Mouse (Mus musculus): Measurements from ENCODE around the gene Cbx6. TPM values are rescaled to one million over a fixed set of nuclear protein-coding genes. Genes with fewer than 3 reads are reported as not detected.

The Cbx6 gene
- polyA plus RNA-seq, 1 experiment from 2014 or later, result 65.2 TPM

GRCm38 (mm10) chr15:79810061-79810460, 24.4 kb downstream of the Cbx6 start:
- Histone ChIP-seq H3K4me1 (ENCODE audit: control insufficient read depth, insufficient read depth, low read depth, low read length) (peaks cover 3% of the 10 kb centered on the region; the same call in 1 of the 2 replicates), H3K27ac (ENCODE audit: low read depth, low read length) (no peak overlapping the region), H3K4me3 (ENCODE audit: low read length) (no peak overlapping the region), H3K9ac (ENCODE audit: low read depth, low read length) (no peak overlapping the region), H3K9me3 (ENCODE audit: control insufficient read depth, low read length) (no peaks in the 10 kb centered on the region), H3K36me3 (ENCODE audit: control insufficient read depth, insufficient read depth, low read length) (no peaks in the 10 kb centered on the region), H3K4me2 (ENCODE audit: low read length) (no peak overlapping the region), H3K27me3 (replicated peaks; ENCODE audit: control insufficient read depth, insufficient read depth, low read length) (peaks cover 5% of the 10 kb centered on the region)
- WGBS, result 50% methylated on average over 3 of the region's 3 CpGs
- no peak for ATAC-seq

- Histone ChIP-seq H3K9me3 (ENCODE audit: control insufficient read depth, low read length) (no peaks in the 10 kb centered on the region), H3K4me2 (ENCODE audit: low read length) (no peak overlapping the region), H3K36me3 (ENCODE audit: control insufficient read depth, insufficient read depth, low read length) (no peaks in the 10 kb centered on the region), H3K27me3 (replicated peaks; ENCODE audit: control insufficient read depth, insufficient read depth, low read length) (peaks cover 5% of the 10 kb centered on the region), H3K9ac (ENCODE audit: low read depth, low read length) (no peak overlapping the region; the same call in 1 of the 2 replicates), H3K27ac (ENCODE audit: low read depth, low read length) (no peak overlapping the region), H3K4me3 (ENCODE audit: low read length) (no peak overlapping the region), H3K4me1 (ENCODE audit: control insufficient read depth, insufficient read depth, low read depth, low read length) (peaks cover 3% of the 10 kb centered on the region; the same call in 1 of the 2 replicates)
- WGBS, result 62% methylated on average over 5 of the region's 5 CpGs
- no peak for ATAC-seq
Observed at GRCm38 (mm10) chr15:79808658-79809057, 25.8 kb downstream of the Cbx6 start.

- WGBS, result 32% methylated on average over 5 of the region's 5 CpGs
- no peak for ATAC-seq
Observed at GRCm38 (mm10) chr15:79808114-79808513, 26.4 kb downstream of the Cbx6 start.

DNA sequence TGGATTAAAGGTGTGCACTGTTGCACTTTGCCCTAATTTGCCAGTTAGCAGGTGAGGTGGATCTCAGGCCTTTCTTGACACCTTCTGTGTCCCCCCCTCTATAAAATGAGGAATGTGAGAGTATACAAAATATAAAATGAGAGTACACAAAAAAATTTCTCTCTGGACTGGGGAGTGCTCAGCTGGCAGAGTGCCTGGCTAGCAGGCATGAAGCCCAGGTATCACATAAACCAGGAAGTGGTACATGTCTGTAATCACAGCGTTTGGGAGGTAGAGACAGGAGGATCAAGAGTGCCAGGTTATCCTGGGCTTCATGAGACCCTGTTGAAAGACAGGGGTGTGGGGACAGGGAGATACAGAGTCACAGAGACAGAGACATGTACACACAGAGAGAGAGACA, 27.4 kb downstream of the Cbx6 start:
- Histone ChIP-seq H3K9me3 (ENCODE audit: control insufficient read depth, low read length) (no peaks in the 10 kb centered on the region), H3K27me3 (replicated peaks; ENCODE audit: control insufficient read depth, insufficient read depth, low read length) (peaks cover 5% of the 10 kb centered on the region), H3K4me1 (ENCODE audit: control insufficient read depth, insufficient read depth, low read depth, low read length) (peaks cover 9% of the 10 kb centered on the region), H3K36me3 (ENCODE audit: control insufficient read depth, insufficient read depth, low read length) (no peaks in the 10 kb centered on the region), H3K9ac (ENCODE audit: low read depth, low read length) (no peak overlapping the region), H3K27ac (ENCODE audit: low read depth, low read length) (no peak overlapping the region), H3K4me3 (ENCODE audit: low read length) (no peak overlapping the region), H3K4me2 (ENCODE audit: low read length) (no peak overlapping the region)
- 55% methylated on average over 1 of the region's 1 CpGs for WGBS
- no peak for ATAC-seq

More at GRCm38 (mm10) chr15:79808114-79808513, 26.4 kb downstream of the Cbx6 start:
- Histone ChIP-seq H3K4me2 (ENCODE audit: low read length) (no peak overlapping the region), H3K27ac (ENCODE audit: low read depth, low read length) (no peak overlapping the region), H3K27me3 (replicated peaks; ENCODE audit: control insufficient read depth, insufficient read depth, low read length) (peaks cover 5% of the 10 kb centered on the region), H3K9me3 (ENCODE audit: control insufficient read depth, low read length) (no peaks in the 10 kb centered on the region), H3K36me3 (ENCODE audit: control insufficient read depth, insufficient read depth, low read length) (no peaks in the 10 kb centered on the region), H3K4me3 (ENCODE audit: low read length) (no peak overlapping the region), H3K9ac (ENCODE audit: low read depth, low read length) (no peak overlapping the region), H3K4me1 (ENCODE audit: control insufficient read depth, insufficient read depth, low read depth, low read length) (peaks cover 3% of the 10 kb centered on the region; the same call in 1 of the 2 replicates)

DNA sequence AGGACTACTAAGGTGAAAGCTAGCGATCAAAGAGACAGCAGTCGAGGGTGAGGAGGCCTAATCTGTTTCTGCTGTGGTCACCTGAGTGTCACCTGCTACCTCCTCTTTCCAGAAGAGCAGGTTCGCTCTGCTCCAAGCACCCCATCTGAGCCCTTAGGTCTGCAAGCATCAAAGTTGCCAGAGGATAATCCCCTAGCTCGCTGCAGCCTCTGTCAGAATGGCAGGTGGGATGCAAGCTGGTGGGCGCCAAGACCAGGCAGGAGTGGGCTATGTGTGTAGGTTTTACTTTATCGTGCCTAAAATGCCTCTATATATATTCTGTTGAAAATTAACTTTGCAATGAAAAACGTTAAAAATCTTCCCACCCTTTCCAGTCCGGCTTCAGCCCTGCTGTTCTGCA, 29.2 kb downstream of the Cbx6 start:
- WGBS, result 26% methylated on average over 8 of the region's 8 CpGs
- ATAC-seq, result no peak
- Histone ChIP-seq H3K4me2 (ENCODE audit: low read length) (peak overlapping the region; percentile 83), H3K4me3 (ENCODE audit: low read length) (peak overlapping the region; percentile 79; the same call in 1 of the 2 replicates), H3K27me3 (replicated peaks; ENCODE audit: control insufficient read depth, insufficient read depth, low read length) (peaks cover 5% of the 10 kb centered on the region), H3K36me3 (ENCODE audit: control insufficient read depth, insufficient read depth, low read length) (no peaks in the 10 kb centered on the region), H3K4me1 (ENCODE audit: control insufficient read depth, insufficient read depth, low read depth, low read length) (peaks cover 11% of the 10 kb centered on the region), H3K9me3 (ENCODE audit: control insufficient read depth, low read length) (no peaks in the 10 kb centered on the region), H3K9ac (ENCODE audit: low read depth, low read length) (peak overlapping the region; percentile 86), H3K27ac (ENCODE audit: low read depth, low read length) (no peak overlapping the region; the same call in none of the 2 replicates)

- H3K4me3 ChIP-seq (ENCODE audit: low read length), result peak within 1 kb of the TSS; percentile 79
- ATAC-seq, result peak; percentile 82
- peak within 1 kb of the TSS; percentile 83 for H3K27ac ChIP-seq (ENCODE audit: low read depth, low read length)
- 0% methylated on average over 78 of the region's 91 CpGs for WGBS
- H3K4me2 ChIP-seq (ENCODE audit: low read length), result peak within 1 kb of the TSS; percentile 83
- H3K4me1 ChIP-seq (ENCODE audit: control insufficient read depth, insufficient read depth, low read depth, low read length), result peaks cover 11% of the 10 kb centered on the region
- H3K27me3 ChIP-seq (replicated peaks; ENCODE audit: control insufficient read depth, insufficient read depth, low read length), result peaks cover 5% of the 10 kb centered on the region; the same call in 1 of the 2 replicates
- H3K36me3 ChIP-seq (ENCODE audit: control insufficient read depth, insufficient read depth, low read length), result no peaks in the 10 kb centered on the region
- peak within 1 kb of the TSS; percentile 86 for H3K9ac ChIP-seq (ENCODE audit: low read depth, low read length)
- H3K9me3 ChIP-seq (ENCODE audit: control insufficient read depth, low read length), result no peaks in the 10 kb centered on the region
Observed at GRCm38 (mm10) chr15:79804352-79805071, 30.0 kb downstream of the Cbx6 start, which contains the start of gene Nptxr. Gene Nptxr, minus strand, starts transcription at chr15:79804766.

GRCm38 (mm10) chr15:79803533-79804351, 30.7 kb downstream of the Cbx6 start:
- Histone ChIP-seq H3K27me3 (replicated peaks; ENCODE audit: control insufficient read depth, insufficient read depth, low read length) (peaks cover 3% of the 10 kb centered on the region; the same call in 1 of the 2 replicates), H3K4me3 (ENCODE audit: low read length) (peak overlapping the region; percentile 79)

DNA sequence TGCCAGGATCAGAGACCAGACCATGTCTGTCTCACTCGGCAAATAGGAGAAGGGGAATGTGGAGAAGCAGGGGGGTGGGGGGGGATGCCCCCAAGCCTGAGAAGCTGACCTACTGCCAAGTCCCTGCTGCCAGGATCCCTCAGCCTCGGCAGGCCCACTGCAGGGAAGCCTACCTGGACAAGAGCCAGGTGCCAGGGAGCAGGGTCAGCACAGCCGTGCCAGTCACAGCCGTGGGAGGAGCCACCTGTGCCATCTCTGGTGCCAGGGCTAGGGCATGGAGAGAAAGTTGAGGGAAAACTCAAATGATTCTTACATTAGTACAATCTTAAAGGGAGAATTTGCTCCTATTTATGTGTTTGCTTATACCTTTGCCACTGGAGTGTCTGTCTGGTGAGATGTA, 32.2 kb downstream of the Cbx6 start:
- H3K27ac ChIP-seq (ENCODE audit: low read depth, low read length), result no peak overlapping the region
- no peak overlapping the region for H3K9ac ChIP-seq (ENCODE audit: low read depth, low read length)
- H3K4me3 ChIP-seq (ENCODE audit: low read length), result no peak overlapping the region; the same call in 1 of the 2 replicates
- no peak for ATAC-seq
- H3K4me2 ChIP-seq (ENCODE audit: low read length), result peak overlapping the region; percentile 83
- H3K4me1 ChIP-seq (ENCODE audit: control insufficient read depth, insufficient read depth, low read depth, low read length), result peaks cover 11% of the 10 kb centered on the region
- WGBS, result 46% methylated on average over 4 of the region's 4 CpGs
- no peaks in the 10 kb centered on the region for H3K36me3 ChIP-seq (ENCODE audit: control insufficient read depth, insufficient read depth, low read length)
- no peaks in the 10 kb centered on the region for H3K9me3 ChIP-seq (ENCODE audit: control insufficient read depth, low read length)
- H3K27me3 ChIP-seq (replicated peaks; ENCODE audit: control insufficient read depth, insufficient read depth, low read length), result peaks cover 2% of the 10 kb centered on the region; the same call in 1 of the 2 replicates

More at GRCm38 (mm10) chr15:79803533-79804351, 30.7 kb downstream of the Cbx6 start:
- H3K27ac ChIP-seq (ENCODE audit: low read depth, low read length), result peak overlapping the region; percentile 83
- no peaks in the 10 kb centered on the region for H3K36me3 ChIP-seq (ENCODE audit: control insufficient read depth, insufficient read depth, low read length)
- H3K4me2 ChIP-seq (ENCODE audit: low read length), result peak overlapping the region; percentile 83
- peaks cover 11% of the 10 kb centered on the region for H3K4me1 ChIP-seq (ENCODE audit: control insufficient read depth, insufficient read depth, low read depth, low read length)
- H3K9ac ChIP-seq (ENCODE audit: low read depth, low read length), result peak overlapping the region; percentile 86
- ATAC-seq, result peak; percentile 56
- H3K9me3 ChIP-seq (ENCODE audit: control insufficient read depth, low read length), result no peaks in the 10 kb centered on the region
- 4% methylated on average over 65 of the region's 81 CpGs for WGBS

- Histone ChIP-seq H3K4me1 (ENCODE audit: control insufficient read depth, insufficient read depth, low read depth, low read length) (peaks cover 11% of the 10 kb centered on the region), H3K4me3 (ENCODE audit: low read length) (no peak overlapping the region), H3K27me3 (replicated peaks; ENCODE audit: control insufficient read depth, insufficient read depth, low read length) (peaks cover 2% of the 10 kb centered on the region; the same call in 1 of the 2 replicates), H3K9me3 (ENCODE audit: control insufficient read depth, low read length) (no peaks in the 10 kb centered on the region), H3K36me3 (ENCODE audit: control insufficient read depth, insufficient read depth, low read length) (no peaks in the 10 kb centered on the region), H3K27ac (ENCODE audit: low read depth, low read length) (no peak overlapping the region), H3K9ac (ENCODE audit: low read depth, low read length) (no peak overlapping the region), H3K4me2 (ENCODE audit: low read length) (no peak overlapping the region)
- no peak for ATAC-seq
- WGBS, result 66% methylated on average over 2 of the region's 2 CpGs
Observed at GRCm38 (mm10) chr15:79801646-79802045, 32.8 kb downstream of the Cbx6 start.
